Mouse (Mus musculus): ENCODE measurements around the gene Klk1b26. TPM values are rescaled to one million over a fixed set of nuclear protein-coding genes. Genes with fewer than 3 reads are reported as not detected.
"Not testable (repeated sequence)": the region's sequence is repeated elsewhere in the genome, so short reads cannot be mapped to it uniquely, and the experiment has no call there.

The Klk1b26 gene
- polyA plus RNA-seq, 1 experiment = not detected

- TF ChIP-seq POLR2A (IDR thresholded peaks at IDR 0.05; ENCODE audit: low read depth, low read length) (no peak), CTCF (IDR thresholded peaks at IDR 0.05; ENCODE audit: extremely low read depth, insufficient read length, insufficient replicate concordance, low read depth, low read length) (no peak)
- Histone ChIP-seq H3K27ac (ENCODE audit: insufficient read depth, low read depth, low read length) (no peak overlapping the region), H3K4me1 (ENCODE audit: control insufficient read depth, insufficient read depth, insufficient read length, low read length) (peaks cover 4% of the 10 kb centered on the region; the same call in 1 of the 2 replicates), H3K36me3 (ENCODE audit: control insufficient read depth, insufficient read depth, low read length) (no peaks in the 10 kb centered on the region), H3K27me3 (ENCODE audit: control insufficient read depth, insufficient read depth, low read length) (no peaks in the 10 kb centered on the region), H3K4me3 (ENCODE audit: low read depth, low read length) (no peak overlapping the region)
Observed at GRCm38 (mm10) chr7:44004847-44005246, 7.1 kb upstream of the Klk1b26 start.

- not testable (repeated sequence) for H3K36me3 ChIP-seq (ENCODE audit: control insufficient read depth, insufficient read depth, low read length); H3K27me3 ChIP-seq (ENCODE audit: control insufficient read depth, insufficient read depth, low read length); H3K4me3 ChIP-seq (ENCODE audit: low read depth, low read length); H3K4me1 ChIP-seq (ENCODE audit: control insufficient read depth, insufficient read depth, insufficient read length, low read length); H3K27ac ChIP-seq (ENCODE audit: insufficient read depth, low read depth, low read length)
- WGBS = 75% methylated on average over 6 of the region's 6 CpGs
Observed at GRCm38 (mm10) chr7:44014666-44015065, 2.7 kb downstream of the Klk1b26 start.

- Histone ChIP-seq H3K4me3 (ENCODE audit: low read depth, low read length) (no peak overlapping the region), H3K36me3 (ENCODE audit: control insufficient read depth, insufficient read depth, low read length) (no peaks in the 10 kb centered on the region), H3K27ac (ENCODE audit: insufficient read depth, low read depth, low read length) (no peak overlapping the region), H3K4me1 (ENCODE audit: control insufficient read depth, insufficient read depth, insufficient read length, low read length) (no peaks in the 10 kb centered on the region), H3K27me3 (ENCODE audit: control insufficient read depth, insufficient read depth, low read length) (no peaks in the 10 kb centered on the region)
- TF ChIP-seq CTCF (IDR thresholded peaks at IDR 0.05; ENCODE audit: extremely low read depth, insufficient read length, insufficient replicate concordance, low read depth, low read length) = no peak
- no peak for TF ChIP-seq POLR2A (IDR thresholded peaks at IDR 0.05; ENCODE audit: low read depth, low read length)
- 70% methylated on average over 5 of the region's 5 CpGs for WGBS
Observed at GRCm38 (mm10) chr7:44015071-44015470, 3.1 kb downstream of the Klk1b26 start.

DNA sequence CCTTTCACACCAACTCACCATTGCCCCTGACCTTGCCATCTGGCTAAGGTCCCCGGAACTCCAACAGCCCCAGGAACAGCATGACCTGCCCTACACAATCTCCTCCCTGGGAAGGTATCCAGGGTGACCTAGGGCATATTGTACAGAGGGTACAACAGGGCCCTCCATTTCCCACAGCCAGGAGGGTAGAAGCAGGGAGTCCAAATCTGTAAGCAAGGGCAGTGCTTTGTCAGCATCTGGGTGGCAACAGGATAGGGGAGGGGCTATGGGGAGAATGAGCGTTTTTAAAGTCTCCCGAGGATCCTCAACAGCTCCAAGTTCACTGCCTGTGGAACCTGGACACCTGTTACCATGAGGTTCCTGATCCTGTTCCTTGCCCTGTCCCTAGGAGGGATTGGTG is 40.0 kb downstream of the Klk1b26 start, which contains the start of gene Klk1b27:
Gene Klk1b27 (plus strand): TSS at position 301 of the 400 bp plus-strand sequence.
- H3K27ac ChIP-seq (ENCODE audit: insufficient read depth, low read depth, low read length); H3K36me3 ChIP-seq (ENCODE audit: control insufficient read depth, insufficient read depth, low read length); H3K4me1 ChIP-seq (ENCODE audit: control insufficient read depth, insufficient read depth, insufficient read length, low read length); H3K27me3 ChIP-seq (ENCODE audit: control insufficient read depth, insufficient read depth, low read length); H3K4me3 ChIP-seq (ENCODE audit: low read depth, low read length): not testable (repeated sequence)
- 56% methylated on average over 3 of the region's 3 CpGs for WGBS

Other genes with a start within 250 kb of the Klk1b26 start
- gene Klk12, start 243.3 kb upstream of the Klk1b26 start, polyA plus RNA-seq (2012; rRNA removed) = not detected in 2 replicates
- gene Klk11, start 237.6 kb upstream of the Klk1b26 start, polyA plus RNA-seq (2012; rRNA removed) = not detected in 2 replicates
- 0.19 TPM in 2 replicates for gene Klk10, start 231.1 kb upstream of the Klk1b26 start, polyA plus RNA-seq (2012; rRNA removed)
- 0.15 TPM in 1 of 2 replicates, not detected in the other for gene Klk9, start 220.3 kb upstream of the Klk1b26 start, polyA plus RNA-seq (2012; rRNA removed)
- gene Klk8, start 214.6 kb upstream of the Klk1b26 start, polyA plus RNA-seq (2012; rRNA removed) = 3.6 and 4.4 TPM in 2 replicates
- gene Klk7, start 200.9 kb upstream of the Klk1b26 start, polyA plus RNA-seq (2012; rRNA removed) = not detected in 2 replicates
- 0.22 TPM in 1 of 2 replicates, not detected in the other for gene Klk6, start 187.7 kb upstream of the Klk1b26 start, polyA plus RNA-seq (2012; rRNA removed)
- gene Klk5, start 170.2 kb upstream of the Klk1b26 start, polyA plus RNA-seq (2012; rRNA removed) = not detected in 2 replicates
- gene Klk4, start 131.0 kb upstream of the Klk1b26 start, polyA plus RNA-seq (2012; rRNA removed) = not detected in 2 replicates
- gene Klk15, start 78.4 kb upstream of the Klk1b26 start, polyA plus RNA-seq (2012; rRNA removed) = not detected in 2 replicates
- 0.43 TPM in 1 of 2 replicates, not detected in the other for gene Klk1b8, start 61.5 kb upstream of the Klk1b26 start, polyA plus RNA-seq (2012; rRNA removed)
- not detected in 2 replicates for gene Klk1b1, start 45.4 kb upstream of the Klk1b26 start, polyA plus RNA-seq (2012; rRNA removed)
- gene Klk1b9, start 36.1 kb upstream of the Klk1b26 start, polyA plus RNA-seq (2012; rRNA removed) = not detected in 2 replicates
- 8.5 TPM in 1 of 2 replicates, not detected in the other for gene Klk1b11, start 16.3 kb upstream of the Klk1b26 start, polyA plus RNA-seq (2012; rRNA removed)
- gene Klk1b27, start 40.1 kb downstream of the Klk1b26 start, polyA plus RNA-seq (2012; rRNA removed) = 0.52 and 0.65 TPM in 2 replicates
- gene Klk1b21, start 90.2 kb downstream of the Klk1b26 start, polyA plus RNA-seq (2012; rRNA removed) = not detected in 2 replicates
- gene Klk1b22, start 100.5 kb downstream of the Klk1b26 start, polyA plus RNA-seq (2012; rRNA removed) = not detected in 2 replicates
- not detected in 2 replicates for gene Klk1b16, start 124.6 kb downstream of the Klk1b26 start, polyA plus RNA-seq (2012; rRNA removed)
- 1.9 TPM in 1 of 2 replicates, not detected in the other for gene Klk1b24, start 176.1 kb downstream of the Klk1b26 start, polyA plus RNA-seq (2012; rRNA removed)
- 0.19 and 4.6 TPM in 2 replicates for gene Klk1b3, start 186.0 kb downstream of the Klk1b26 start, polyA plus RNA-seq (2012; rRNA removed)
- 10.1 TPM in 1 of 2 replicates, not detected in the other for gene Klk1b4, start 195.3 kb downstream of the Klk1b26 start, polyA plus RNA-seq (2012; rRNA removed)
- 0.28 and 19.2 TPM in 2 replicates for gene Klk1b5, start 203.8 kb downstream of the Klk1b26 start, polyA plus RNA-seq (2012; rRNA removed)
- gene Klk1, start 213.2 kb downstream of the Klk1b26 start, polyA plus RNA-seq (2012; rRNA removed) = 153 and 2,676 TPM in 2 replicates
- gene Gm36864, start 224.0 kb downstream of the Klk1b26 start, polyA plus RNA-seq (2012; rRNA removed) = not detected in 2 replicates
- 0.77 and 1.9 TPM in 2 replicates for gene 1700028J19Rik, start 234.5 kb downstream of the Klk1b26 start, polyA plus RNA-seq (2012; rRNA removed)
- 43.4 and 66.3 TPM in 2 replicates for gene 2410002F23Rik, start 234.6 kb downstream of the Klk1b26 start, polyA plus RNA-seq (2012; rRNA removed)
- gene Acp4, start 245.2 kb downstream of the Klk1b26 start, polyA plus RNA-seq (2012; rRNA removed) = not detected in 2 replicates
- not detected in 2 replicates for gene Gm15517, start 249.3 kb downstream of the Klk1b26 start, polyA plus RNA-seq (2012; rRNA removed)

Data from small intestine, adult 2 months (tissue).